Mouse (Mus musculus): ENCODE measurements around the gene Rcl1. TPM values are rescaled to one million over a fixed set of nuclear protein-coding genes. Genes with fewer than 3 reads are reported as not detected.

Rcl1 gene
- polyA plus RNA-seq, 1 experiment from 2014 or later = 69.9 TPM

- Histone ChIP-seq H3K4me3 (ENCODE audit: low read depth, low read length) (no peak overlapping the region), H3K4me1 (ENCODE audit: control insufficient read depth, low read depth, low read length) (no peaks in the 10 kb centered on the region), H3K27ac (ENCODE audit: low read length) (no peak overlapping the region), H3K27me3 (ENCODE audit: control insufficient read depth, insufficient read depth, low read depth, low read length) (no peaks in the 10 kb centered on the region), H3K4me2 (ENCODE audit: low read depth, low read length) (no peak overlapping the region), H3K9ac (ENCODE audit: low read depth, low read length) (no peak overlapping the region), H3K36me3 (ENCODE audit: control insufficient read depth, insufficient read depth) (peaks cover 15% of the 10 kb centered on the region), H3K9me3 (replicated peaks; ENCODE audit: control insufficient read depth, low read length) (no peaks in the 10 kb centered on the region)
- 81% methylated on average over 9 of the region's 9 CpGs for WGBS (ENCODE audit: insufficient replicate concordance)
- no peak for ATAC-seq (ENCODE audit: low read depth)
These were observed 20.2 kb downstream of the Rcl1 start for GRCm38 (mm10) chr19:29121394-29121793.

GRCm38 (mm10) chr19:29124886-29125585 lies 23.9 kb downstream of the Rcl1 start:
- Histone ChIP-seq H3K9me3 (replicated peaks; ENCODE audit: control insufficient read depth, low read length) (no peaks in the 10 kb centered on the region), H3K27me3 (ENCODE audit: control insufficient read depth, insufficient read depth, low read depth, low read length) (no peaks in the 10 kb centered on the region), H3K9ac (ENCODE audit: low read depth, low read length) (no peak overlapping the region), H3K4me3 (ENCODE audit: low read depth, low read length) (no peak overlapping the region), H3K27ac (ENCODE audit: low read length) (no peak overlapping the region; the same call in 1 of the 2 replicates), H3K4me1 (ENCODE audit: control insufficient read depth, low read depth, low read length) (no peaks in the 10 kb centered on the region), H3K4me2 (ENCODE audit: low read depth, low read length) (no peak overlapping the region), H3K36me3 (ENCODE audit: control insufficient read depth, insufficient read depth) (peaks cover 16% of the 10 kb centered on the region)
- no peak for ATAC-seq (ENCODE audit: low read depth)
- WGBS (ENCODE audit: insufficient replicate concordance) = 88% methylated on average over 13 of the region's 13 CpGs

GRCm38 (mm10) chr19:29126347-29127015 lies 25.3 kb downstream of the Rcl1 start:
- WGBS (ENCODE audit: insufficient replicate concordance) = 75% methylated on average over 12 of the region's 12 CpGs
- Histone ChIP-seq H3K27me3 (ENCODE audit: control insufficient read depth, insufficient read depth, low read depth, low read length) (no peaks in the 10 kb centered on the region), H3K36me3 (ENCODE audit: control insufficient read depth, insufficient read depth) (peaks cover 12% of the 10 kb centered on the region), H3K27ac (ENCODE audit: low read length) (peak overlapping the region; percentile 81), H3K9me3 (replicated peaks; ENCODE audit: control insufficient read depth, low read length) (no peaks in the 10 kb centered on the region), H3K4me2 (ENCODE audit: low read depth, low read length) (peak overlapping the region; percentile 41; the same call in 1 of the 2 replicates), H3K4me3 (ENCODE audit: low read depth, low read length) (peak overlapping the region; percentile 43), H3K4me1 (ENCODE audit: control insufficient read depth, low read depth, low read length) (peaks cover 2% of the 10 kb centered on the region), H3K9ac (ENCODE audit: low read depth, low read length) (peak overlapping the region; percentile 16; the same call in 1 of the 2 replicates)
- peak; percentile 70 for ATAC-seq (ENCODE audit: low read depth)

- 64% methylated on average over 6 of the region's 6 CpGs for WGBS (ENCODE audit: insufficient replicate concordance)
- H3K9me3 ChIP-seq (replicated peaks; ENCODE audit: control insufficient read depth, low read length) = no peaks in the 10 kb centered on the region
- ATAC-seq (ENCODE audit: low read depth) = no peak
- H3K27ac ChIP-seq (ENCODE audit: low read length) = peak overlapping the region; percentile 81
- H3K27me3 ChIP-seq (ENCODE audit: control insufficient read depth, insufficient read depth, low read depth, low read length) = no peaks in the 10 kb centered on the region
- peak overlapping the region; percentile 16; the same call in 1 of the 2 replicates for H3K9ac ChIP-seq (ENCODE audit: low read depth, low read length)
- peaks cover 16% of the 10 kb centered on the region for H3K36me3 ChIP-seq (ENCODE audit: control insufficient read depth, insufficient read depth)
- peaks cover 5% of the 10 kb centered on the region for H3K4me1 ChIP-seq (ENCODE audit: control insufficient read depth, low read depth, low read length)
- H3K4me3 ChIP-seq (ENCODE audit: low read depth, low read length) = peak overlapping the region; percentile 43
- H3K4me2 ChIP-seq (ENCODE audit: low read depth, low read length) = peak overlapping the region; percentile 41
These were observed 26.2 kb downstream of the Rcl1 start for GRCm38 (mm10) chr19:29127331-29127730.

- H3K4me1 ChIP-seq (ENCODE audit: control insufficient read depth, low read depth, low read length) = peaks cover 5% of the 10 kb centered on the region
- ATAC-seq (ENCODE audit: low read depth) = peak; percentile 61
- whole genome bisulfite sequencing (ENCODE audit: insufficient replicate concordance) = 60% methylated on average over 6 of the region's 6 CpGs
- H3K4me2 ChIP-seq (ENCODE audit: low read depth, low read length) = peak overlapping the region; percentile 41
- H3K9ac ChIP-seq (ENCODE audit: low read depth, low read length) = no peak overlapping the region
- H3K27ac ChIP-seq (ENCODE audit: low read length) = peak overlapping the region; percentile 87
- H3K9me3 ChIP-seq (replicated peaks; ENCODE audit: control insufficient read depth, low read length) = no peaks in the 10 kb centered on the region
- H3K36me3 ChIP-seq (ENCODE audit: control insufficient read depth, insufficient read depth) = peaks cover 18% of the 10 kb centered on the region
- H3K27me3 ChIP-seq (ENCODE audit: control insufficient read depth, insufficient read depth, low read depth, low read length) = no peaks in the 10 kb centered on the region
- peak overlapping the region; percentile 43 for H3K4me3 ChIP-seq (ENCODE audit: low read depth, low read length)
These were observed 27.0 kb downstream of the Rcl1 start for GRCm38 (mm10) chr19:29128217-29128616.

- H3K36me3 ChIP-seq (ENCODE audit: control insufficient read depth, insufficient read depth) = peaks cover 21% of the 10 kb centered on the region
- H3K27ac ChIP-seq (ENCODE audit: low read length) = peak overlapping the region; percentile 69
- H3K9ac ChIP-seq (ENCODE audit: low read depth, low read length) = no peak overlapping the region
- peak overlapping the region; percentile 22; the same call in 1 of the 2 replicates for H3K4me2 ChIP-seq (ENCODE audit: low read depth, low read length)
- WGBS (ENCODE audit: insufficient replicate concordance) = 87% methylated on average over 5 of the region's 5 CpGs
- 0 out of 2 replicates have a peak overlapping the region, but pooled peaks have one; percentile 7 for H3K4me3 ChIP-seq (ENCODE audit: low read depth, low read length)
- no peaks in the 10 kb centered on the region for H3K27me3 ChIP-seq (ENCODE audit: control insufficient read depth, insufficient read depth, low read depth, low read length)
- ATAC-seq (ENCODE audit: low read depth) = 0 out of 2 replicates have a peak, but pooled peaks have one; percentile 10
- no peaks in the 10 kb centered on the region for H3K9me3 ChIP-seq (replicated peaks; ENCODE audit: control insufficient read depth, low read length)
- H3K4me1 ChIP-seq (ENCODE audit: control insufficient read depth, low read depth, low read length) = peaks cover 11% of the 10 kb centered on the region
These were observed 28.4 kb downstream of the Rcl1 start for GRCm38 (mm10) chr19:29129551-29129950.

GRCm38 (mm10) chr19:29131171-29131570 lies 30.0 kb downstream of the Rcl1 start:
- Histone ChIP-seq H3K9ac (ENCODE audit: low read depth, low read length) (no peak overlapping the region), H3K4me3 (ENCODE audit: low read depth, low read length) (no peak overlapping the region), H3K9me3 (replicated peaks; ENCODE audit: control insufficient read depth, low read length) (no peaks in the 10 kb centered on the region), H3K4me1 (ENCODE audit: control insufficient read depth, low read depth, low read length) (peaks cover 27% of the 10 kb centered on the region), H3K27me3 (ENCODE audit: control insufficient read depth, insufficient read depth, low read depth, low read length) (no peaks in the 10 kb centered on the region), H3K4me2 (ENCODE audit: low read depth, low read length) (no peak overlapping the region), H3K36me3 (ENCODE audit: control insufficient read depth, insufficient read depth) (peaks cover 25% of the 10 kb centered on the region), H3K27ac (ENCODE audit: low read length) (no peak overlapping the region)
- WGBS (ENCODE audit: insufficient replicate concordance) = 79% methylated on average over 4 of the region's 4 CpGs
- ATAC-seq (ENCODE audit: low read depth) = no peak

- H3K27me3 ChIP-seq (ENCODE audit: control insufficient read depth, insufficient read depth, low read depth, low read length) = no peaks in the 10 kb centered on the region
- H3K27ac ChIP-seq (ENCODE audit: low read length) = peak overlapping the region; percentile 66
- H3K36me3 ChIP-seq (ENCODE audit: control insufficient read depth, insufficient read depth) = peaks cover 28% of the 10 kb centered on the region
- ATAC-seq (ENCODE audit: low read depth) = peak; percentile 82
- 72% methylated on average over 11 of the region's 11 CpGs for WGBS (ENCODE audit: insufficient replicate concordance)
- H3K4me3 ChIP-seq (ENCODE audit: low read depth, low read length) = no peak overlapping the region
- H3K4me2 ChIP-seq (ENCODE audit: low read depth, low read length) = no peak overlapping the region
- H3K9ac ChIP-seq (ENCODE audit: low read depth, low read length) = no peak overlapping the region; the same call in 1 of the 2 replicates
- peaks cover 43% of the 10 kb centered on the region for H3K4me1 ChIP-seq (ENCODE audit: control insufficient read depth, low read depth, low read length)
- no peaks in the 10 kb centered on the region for H3K9me3 ChIP-seq (replicated peaks; ENCODE audit: control insufficient read depth, low read length)
These were observed 33.1 kb downstream of the Rcl1 start for GRCm38 (mm10) chr19:29134293-29134692.
